Mouse (Mus musculus) intestine, embryonic 15.5 days (tissue): ENCODE data around the gene Abcb10. TPM values are rescaled to one million over a fixed set of nuclear protein-coding genes. Genes with fewer than 3 reads are reported as not detected.
"Not testable (repeated sequence)": the region's sequence is repeated elsewhere in the genome, so short reads cannot be mapped to it uniquely, and the experiment has no call there.

Experiments used
- ATAC-seq: fragments of 200-750 bp; cut with Nextera tagmentation; 2 replicates; pipeline ENCODE4 v1.8.0; 2017; ENCODE audit warnings: moderate TSS enrichment, moderate library complexity
- H3K27ac ChIP-seq: fragments of 300-500 bp; sonication (generic); 2 replicates; pipeline ENCODE4 v1.5.1; 2015; ENCODE audit warnings: mild to moderate bottlenecking, inconsistent platforms
- H3K27me3 ChIP-seq: fragments of 300-500 bp; sonication (generic); replicated peaks from 2 replicates; pipeline ENCODE4 v1.6.1; 2015; ENCODE audit warnings: inconsistent platforms
- H3K36me3 ChIP-seq: fragments of 300-500 bp; sonication (generic); 2 replicates; pipeline ENCODE4 v1.6.1; 2015; ENCODE audit warnings: inconsistent platforms
- H3K4me1 ChIP-seq: fragments of 300-500 bp; sonication (generic); replicated peaks from 2 replicates; pipeline ENCODE4 v1.6.1; 2015; ENCODE audit warnings: inconsistent platforms
- H3K4me2 ChIP-seq: fragments of 300-500 bp; sonication (generic); replicated peaks from 2 replicates; pipeline ENCODE4 v1.6.1; 2015; ENCODE audit warnings: mild to moderate bottlenecking, inconsistent platforms
- H3K4me3 ChIP-seq: fragments of 300-500 bp; sonication (generic); replicated peaks from 2 replicates; pipeline ENCODE4 v1.5.1; 2015; ENCODE audit warnings: inconsistent platforms
- H3K9ac ChIP-seq: fragments of 300-500 bp; sonication (generic); 2 replicates; pipeline ENCODE4 v1.6.1; 2015; ENCODE audit warnings: inconsistent platforms
- H3K9me3 ChIP-seq: fragments of 300-500 bp; sonication (generic); 2 replicates; pipeline ENCODE4 v1.6.1; 2016; ENCODE audit warnings: inconsistent platforms
- WGBS: fragments of 180-500 bp; shearing (Covaris S2); methylation state at CpG from one replicate; pipeline ENCODE4 v1.1.7; 2015; 5-methylcytosine and 5-hydroxymethylcytosine counted together
- polyA plus RNA-seq: library from polyadenylated mRNA; unstranded; fragments of >200 nt; fragmentation: Nextera tagmentation; extraction: Ambion mirVana; gene quantifications from 2 replicates; pipeline ENCODE4 v1.2.1, GENCODE M21; 2015

The Abcb10 gene
- polyA plus RNA-seq, 1 experiment from 2014 or later, result 22.3 TPM

GRCm38 (mm10) chr8:123978166-123978838 is 4.6 kb downstream of the Abcb10 start:
- Histone ChIP-seq H3K9me3 (no peaks in the 10 kb centered on the region), H3K27me3 (no peaks in the 10 kb centered on the region), H3K27ac (peak overlapping the region; percentile 57), H3K4me2 (peak overlapping the region; percentile 42), H3K4me3 (no peak overlapping the region), H3K4me1 (peaks cover 26% of the 10 kb centered on the region), H3K36me3 (peaks cover 4% of the 10 kb centered on the region; the same call in 1 of the 2 replicates), H3K9ac (peak overlapping the region; percentile 18; the same call in 1 of the 2 replicates)
- 35% methylated on average over 14 of the region's 14 CpGs for WGBS
- ATAC-seq, result no peak

GRCm38 (mm10) chr8:123977499-123977898 is 5.4 kb downstream of the Abcb10 start:
- H3K27ac ChIP-seq, result no peak overlapping the region
- no peaks in the 10 kb centered on the region for H3K9me3 ChIP-seq
- ATAC-seq, result no peak
- H3K4me3 ChIP-seq, result no peak overlapping the region
- no peak overlapping the region for H3K9ac ChIP-seq
- no peak overlapping the region for H3K4me2 ChIP-seq
- WGBS, result 78% methylated on average over 4 of the region's 4 CpGs
- no peaks in the 10 kb centered on the region for H3K27me3 ChIP-seq
- peaks cover 4% of the 10 kb centered on the region; the same call in 1 of the 2 replicates for H3K36me3 ChIP-seq
- peaks cover 26% of the 10 kb centered on the region for H3K4me1 ChIP-seq

DNA sequence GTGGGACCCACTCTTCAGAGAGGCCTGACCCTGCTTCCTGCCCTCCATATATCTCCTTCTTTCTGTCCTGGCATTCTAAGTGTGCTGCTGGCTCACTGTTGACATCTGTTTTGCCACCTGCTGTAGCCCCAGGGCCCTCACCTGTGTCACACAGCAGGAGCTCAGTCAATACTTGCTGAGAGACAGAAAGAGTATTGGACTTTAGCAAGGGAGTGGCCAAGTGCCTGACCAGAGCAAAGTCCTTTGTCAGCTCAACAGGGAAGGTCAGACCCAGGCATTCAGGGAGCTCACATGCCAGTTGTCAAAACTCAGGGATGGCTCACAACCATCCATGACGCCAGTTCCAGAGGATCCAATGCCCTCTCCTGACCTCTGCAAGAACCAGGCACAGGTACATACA is 9.4 kb downstream of the Abcb10 start:
- Histone ChIP-seq H3K9me3 (no peaks in the 10 kb centered on the region), H3K27me3 (no peaks in the 10 kb centered on the region), H3K4me2 (peak overlapping the region; percentile 9; the same call in 1 of the 2 replicates), H3K4me3 (no peak overlapping the region), H3K36me3 (peaks cover 4% of the 10 kb centered on the region; the same call in 1 of the 2 replicates), H3K9ac (no peak overlapping the region), H3K27ac (peak overlapping the region; percentile 36; the same call in 1 of the 2 replicates), H3K4me1 (peaks cover 7% of the 10 kb centered on the region)
- 84% methylated on average over 1 of the region's 1 CpGs for WGBS
- ATAC-seq, result peak; percentile 81

DNA sequence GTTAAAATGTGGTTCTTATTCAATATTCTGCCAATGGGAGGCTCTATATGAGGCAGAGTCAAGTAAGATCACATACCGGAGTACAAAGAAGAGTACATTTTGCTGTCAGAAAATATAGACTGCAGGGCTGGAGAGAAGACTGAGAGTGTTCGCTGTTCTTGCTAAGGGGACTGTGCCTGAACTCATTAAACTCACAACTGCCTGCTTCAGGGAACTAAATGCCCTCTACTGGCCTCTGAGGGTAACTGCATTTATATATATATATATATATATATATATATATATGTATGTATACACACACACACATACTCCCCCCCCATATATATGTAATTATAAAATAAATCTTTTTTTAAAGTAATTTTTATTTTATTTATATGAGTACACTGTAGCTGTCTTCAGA is 16.0 kb downstream of the Abcb10 start:
- no peak for ATAC-seq
- H3K27me3 ChIP-seq, result no peaks in the 10 kb centered on the region
- H3K27ac ChIP-seq, result no peak overlapping the region
- no peaks in the 10 kb centered on the region for H3K4me1 ChIP-seq
- 68% methylated on average over 2 of the region's 2 CpGs for WGBS
- H3K9ac ChIP-seq, result no peak overlapping the region
- peaks cover 4% of the 10 kb centered on the region; the same call in 1 of the 2 replicates for H3K36me3 ChIP-seq
- no peak overlapping the region for H3K4me2 ChIP-seq
- no peaks in the 10 kb centered on the region for H3K9me3 ChIP-seq
- no peak overlapping the region for H3K4me3 ChIP-seq

DNA sequence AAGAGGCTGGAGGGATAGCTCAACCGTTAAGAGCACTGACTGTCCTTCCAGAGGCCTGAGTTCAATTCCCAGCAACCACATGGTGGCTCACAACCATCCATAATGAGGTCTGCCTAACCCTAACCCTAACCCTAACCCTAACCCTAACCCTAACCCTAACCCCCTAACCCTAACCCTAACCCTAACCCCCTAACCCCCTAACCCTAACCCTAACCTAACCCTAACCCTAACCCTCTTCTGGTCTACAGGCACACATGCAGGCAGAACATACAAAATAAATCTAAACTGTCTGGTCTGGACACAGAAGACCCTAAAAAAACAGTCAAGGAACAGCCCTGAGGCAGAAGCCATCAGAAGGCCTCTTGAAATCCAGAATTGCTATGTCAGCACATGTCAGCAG is 21.6 kb downstream of the Abcb10 start:
- Histone ChIP-seq H3K4me3 (no peak overlapping the region), H3K27ac (no peak overlapping the region), H3K4me2 (no peak overlapping the region), H3K9me3 (no peaks in the 10 kb centered on the region), H3K27me3 (no peaks in the 10 kb centered on the region), H3K4me1 (no peaks in the 10 kb centered on the region), H3K36me3 (peaks cover 10% of the 10 kb centered on the region; the same call in 1 of the 2 replicates), H3K9ac (no peak overlapping the region)
- ATAC-seq, result no peak
- WGBS, result 64% methylated on average over 1 of the region's 1 CpGs

- ATAC-seq, H3K27ac ChIP-seq, H3K9ac ChIP-seq, H3K4me2 ChIP-seq, H3K4me3 ChIP-seq, H3K4me1 ChIP-seq, H3K9me3 ChIP-seq, H3K27me3 ChIP-seq: not testable (repeated sequence)
- 76% methylated on average over 5 of the region's 5 CpGs for WGBS
- peaks cover 12% of the 10 kb centered on the region; the same call in 1 of the 2 replicates for H3K36me3 ChIP-seq
Measured at GRCm38 (mm10) chr8:123960556-123960955, 22.4 kb downstream of the Abcb10 start.

DNA sequence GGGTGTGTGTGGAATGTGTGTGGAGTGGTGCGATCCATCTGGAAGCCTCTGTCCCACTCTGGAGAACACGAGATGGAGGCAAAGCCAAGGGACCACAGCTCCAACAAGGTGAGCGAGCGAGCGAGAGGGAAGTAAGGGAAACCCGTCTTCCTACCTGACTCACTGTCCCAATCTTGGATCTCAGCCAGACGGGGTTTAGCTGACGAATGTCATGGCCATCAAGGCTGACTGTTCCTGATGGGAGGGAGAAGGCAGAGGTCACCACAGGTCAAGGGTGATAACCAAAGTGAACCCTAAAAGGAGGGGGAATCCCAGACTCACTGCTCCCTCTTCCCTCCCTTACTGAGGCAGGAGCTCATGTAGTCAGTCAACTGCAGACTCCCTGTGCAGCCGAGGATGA is 22.9 kb downstream of the Abcb10 start:
- Histone ChIP-seq H3K27me3 (no peaks in the 10 kb centered on the region), H3K36me3 (peaks cover 15% of the 10 kb centered on the region; the same call in 1 of the 2 replicates), H3K9ac (no peak overlapping the region), H3K4me1 (no peaks in the 10 kb centered on the region), H3K27ac (no peak overlapping the region), H3K4me3 (no peak overlapping the region), H3K4me2 (no peak overlapping the region), H3K9me3 (no peaks in the 10 kb centered on the region)
- 88% methylated on average over 9 of the region's 9 CpGs for WGBS
- ATAC-seq, result no peak

- 93% methylated on average over 6 of the region's 6 CpGs for WGBS
- no peak for ATAC-seq
- Histone ChIP-seq H3K9ac (no peak overlapping the region), H3K27me3 (no peaks in the 10 kb centered on the region), H3K9me3 (no peaks in the 10 kb centered on the region), H3K4me2 (no peak overlapping the region), H3K4me1 (no peaks in the 10 kb centered on the region), H3K27ac (no peak overlapping the region), H3K36me3 (peaks cover 15% of the 10 kb centered on the region; the same call in 1 of the 2 replicates), H3K4me3 (no peak overlapping the region)
Measured at GRCm38 (mm10) chr8:123959473-123959872, 23.4 kb downstream of the Abcb10 start.

GRCm38 (mm10) chr8:123958130-123958529 is 24.8 kb downstream of the Abcb10 start:
- Histone ChIP-seq H3K4me2 (no peak overlapping the region), H3K36me3 (peaks cover 21% of the 10 kb centered on the region), H3K4me3 (no peak overlapping the region), H3K9ac (no peak overlapping the region), H3K4me1 (no peaks in the 10 kb centered on the region), H3K9me3 (no peaks in the 10 kb centered on the region), H3K27me3 (no peaks in the 10 kb centered on the region), H3K27ac (no peak overlapping the region)
- 79% methylated on average over 17 of the region's 17 CpGs for WGBS
- ATAC-seq, result no peak; the same call in 1 of the 2 replicates

GRCm38 (mm10) chr8:123954246-123954645 is 28.7 kb downstream of the Abcb10 start:
- no peak overlapping the region for H3K4me2 ChIP-seq
- no peaks in the 10 kb centered on the region; the same call in 1 of the 2 replicates for H3K4me1 ChIP-seq
- H3K27me3 ChIP-seq, result no peaks in the 10 kb centered on the region
- WGBS, result 92% methylated on average over 8 of the region's 8 CpGs
- H3K36me3 ChIP-seq, result peaks cover 18% of the 10 kb centered on the region
- no peaks in the 10 kb centered on the region for H3K9me3 ChIP-seq
- no peak for ATAC-seq
- H3K9ac ChIP-seq, result no peak overlapping the region
- H3K27ac ChIP-seq, result no peak overlapping the region
- H3K4me3 ChIP-seq, result no peak overlapping the region

- Histone ChIP-seq H3K36me3 (peaks cover 16% of the 10 kb centered on the region), H3K27ac (no peak overlapping the region), H3K4me2 (no peak overlapping the region), H3K9ac (no peak overlapping the region), H3K27me3 (no peaks in the 10 kb centered on the region), H3K9me3 (no peaks in the 10 kb centered on the region), H3K4me1 (no peaks in the 10 kb centered on the region; the same call in 1 of the 2 replicates), H3K4me3 (no peak overlapping the region)
- no peak for ATAC-seq
- 88% methylated on average over 8 of the region's 8 CpGs for WGBS
Measured at GRCm38 (mm10) chr8:123953686-123954085, 29.2 kb downstream of the Abcb10 start.

DNA sequence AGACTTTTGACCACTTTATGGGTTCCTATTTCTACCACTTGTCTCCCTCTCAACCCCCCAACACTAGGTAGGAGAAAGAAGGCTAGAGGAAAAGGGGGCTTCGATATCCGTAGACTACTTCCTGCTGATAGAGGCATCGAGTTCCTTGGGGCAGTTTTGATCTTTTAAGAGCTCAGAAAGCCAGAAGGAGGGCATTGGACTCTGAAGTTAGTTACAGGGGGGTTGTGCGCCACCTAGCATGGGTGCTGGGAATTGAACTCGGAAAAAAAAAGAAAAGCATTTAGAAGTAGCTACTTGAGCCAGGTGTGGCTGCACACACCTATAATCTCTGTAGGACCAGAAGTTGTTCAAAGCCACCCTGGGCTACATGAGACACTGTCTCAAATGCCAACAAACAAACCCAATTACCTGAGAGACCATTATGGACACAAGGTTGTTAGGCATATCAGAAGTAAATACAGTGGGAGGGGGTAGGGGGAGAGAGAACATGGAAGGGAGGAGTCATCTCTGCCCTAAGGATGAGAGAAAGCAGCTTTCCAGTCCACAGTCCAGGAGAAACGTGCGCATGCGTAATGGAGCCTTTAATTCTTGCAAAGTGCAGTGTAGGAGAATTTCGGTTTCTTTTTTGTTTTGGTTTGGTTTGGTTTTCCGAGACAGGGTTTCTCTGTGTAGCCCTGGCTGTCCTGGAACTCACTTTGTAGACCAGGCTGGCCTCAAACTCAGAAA is 32.7 kb downstream of the Abcb10 start:
- H3K36me3 ChIP-seq, result peaks cover 9% of the 10 kb centered on the region
- peak overlapping the region; percentile 94 for H3K4me2 ChIP-seq
- no peaks in the 10 kb centered on the region for H3K9me3 ChIP-seq
- WGBS, result 28% methylated on average over 10 of the region's 10 CpGs
- no peaks in the 10 kb centered on the region for H3K27me3 ChIP-seq
- H3K27ac ChIP-seq, result peak overlapping the region; percentile 90; the same call in 1 of the 2 replicates
- H3K9ac ChIP-seq, result peak overlapping the region; percentile 89
- H3K4me3 ChIP-seq, result peak overlapping the region; percentile 100
- peaks cover 5% of the 10 kb centered on the region for H3K4me1 ChIP-seq
- ATAC-seq, result peak; percentile 42
